Comparison of ENCODE assay signal across 8 mouse cellular contexts in the genomic region with DNA sequence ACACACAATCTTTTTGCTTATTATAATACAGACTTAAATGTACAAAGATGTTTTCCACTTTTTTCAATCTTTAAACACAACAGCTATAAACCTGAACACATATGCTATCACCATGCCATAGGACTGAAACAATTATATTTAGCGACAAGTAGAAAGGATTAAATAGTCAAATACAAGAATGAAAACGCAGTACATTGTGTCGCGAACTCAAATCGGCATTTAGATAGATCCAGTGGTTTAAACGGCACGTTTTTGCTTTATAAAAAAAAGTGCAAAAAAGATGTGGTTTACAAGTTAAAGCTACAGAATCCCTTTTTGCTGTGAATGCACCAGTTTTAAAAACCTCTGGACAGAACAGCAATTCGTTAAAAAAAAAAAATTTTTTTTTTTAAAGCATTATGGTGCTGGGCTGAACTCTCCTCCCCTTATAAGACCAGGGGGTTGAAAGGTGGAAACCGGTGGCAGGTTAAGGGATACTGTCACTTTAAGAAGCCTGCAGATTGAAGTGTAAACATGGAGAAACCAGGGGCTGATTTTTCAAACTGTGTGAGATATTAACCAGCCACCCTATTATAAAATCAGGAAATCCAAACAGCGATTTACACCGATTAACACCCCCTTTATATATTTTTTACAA. TPM values are rescaled to one million over a fixed set of nuclear protein-coding genes. Genes with fewer than 3 reads are reported as not detected.
DNase-seq lines count a peak whose midpoint lies in the region; ATAC-seq and TF ChIP-seq lines count a peak whose summit lies in the region.

No protein-coding gene starts in this region.

- H3K4me3 ChIP-seq in heart, embryonic 10.5 days, result peak overlapping the region; percentile 98
- peak overlapping the region; percentile 83 for H3K4me3 ChIP-seq in E14TG2a.4 (replicated peaks; ENCODE audit: low read length)
- peak overlapping the region; percentile 92 for H3K4me3 ChIP-seq in forebrain, postnatal 0 days (ENCODE audit: low read depth, low read length)

- peaks cover 5% of the 10 kb centered on the region; the same call in 1 of the 2 replicates for H3K36me3 ChIP-seq in heart, embryonic 10.5 days
- no peaks in the 10 kb centered on the region for H3K36me3 ChIP-seq in E14TG2a.4 (ENCODE audit: insufficient read depth, low read length)
- no peaks in the 10 kb centered on the region for H3K36me3 ChIP-seq in forebrain, postnatal 0 days (ENCODE audit: insufficient read depth)

- H3K4me1 ChIP-seq in heart, embryonic 10.5 days, result peaks cover 20% of the 10 kb centered on the region
- H3K4me1 ChIP-seq in E14TG2a.4 (replicated peaks; ENCODE audit: low read depth, low read length), result peaks cover 65% of the 10 kb centered on the region
- peaks cover 5% of the 10 kb centered on the region for H3K4me1 ChIP-seq in forebrain, postnatal 0 days (ENCODE audit: insufficient read depth)

- WGBS in heart, embryonic 10.5 days, result 17% methylated on average over 11 of the region's 11 CpGs
- WGBS in forebrain, postnatal 0 days, result 1% methylated on average over 11 of the region's 11 CpGs

- TF ChIP-seq CTCF in E14TG2a.4 (conservative IDR thresholded peaks at IDR 0.05; ENCODE audit: low read length), result no peak
- TF ChIP-seq CTCF in forebrain, postnatal 0 days (IDR thresholded peaks at IDR 0.05; ENCODE audit: low read depth), result no peak

- no peak for DNase-seq in heart, embryonic 10.5 days (ENCODE audit: low spot score)
- DNase-seq in heart, postnatal 4 days, result no peak
- DNase-seq in forebrain, postnatal 0 days, result peak; percentile 57
- peak; percentile 25 for DNase-seq in mesoderm, embryonic 11.5 days (ENCODE audit: low read depth, low spot score)
- no peak for DNase-seq in right cerebral cortex, postnatal 25 days
- DNase-seq in urinary bladder, postnatal 14 days (ENCODE audit: low spot score), result no peak

- peak overlapping the region; percentile 51 for H3K9ac ChIP-seq in forebrain, postnatal 0 days

- no peak for ATAC-seq in forebrain, postnatal 0 days
- ATAC-seq in granulocyte monocyte progenitor cell, adult 5-6 weeks (replicated peaks; ENCODE audit: poor library complexity, severe bottlenecking), result no peak

- peak overlapping the region; percentile 64 for H3K4me2 ChIP-seq in forebrain, postnatal 0 days (ENCODE audit: low read depth)

- peak overlapping the region; percentile 59; the same call in 1 of the 2 replicates for H3K27ac ChIP-seq in heart, embryonic 10.5 days
- H3K27ac ChIP-seq in forebrain, postnatal 0 days (ENCODE audit: low read depth, low read length), result peak overlapping the region; percentile 87

- H3K9me3 ChIP-seq in heart, embryonic 10.5 days, result no peaks in the 10 kb centered on the region
- no peaks in the 10 kb centered on the region for H3K9me3 ChIP-seq in E14TG2a.4 (ENCODE audit: low read length)
- no peaks in the 10 kb centered on the region for H3K9me3 ChIP-seq in forebrain, postnatal 0 days (ENCODE audit: low read length)

- H3K27me3 ChIP-seq in heart, embryonic 10.5 days (ENCODE audit: insufficient read depth, poor library complexity, severe bottlenecking), result no peaks in the 10 kb centered on the region
- H3K27me3 ChIP-seq in E14TG2a.4 (ENCODE audit: insufficient read depth, low read length), result peaks cover 10% of the 10 kb centered on the region
- H3K27me3 ChIP-seq in forebrain, postnatal 0 days (ENCODE audit: insufficient read depth, low read length), result no peaks in the 10 kb centered on the region

RNA-seq across cellular contexts. Expression of a gene that starts 4.1 kb away (rescaled TPM):
- 30.8 and 51.9 TPM in 2 replicates for polyA plus RNA-seq in heart, embryonic 10.5 days (2016; fragmentation: Nextera tagmentation; extraction: Ambion mirVana)
- 100 to 1,000 TPM; 117 to 131 TPM for total RNA-seq in heart, postnatal 4 days (2021)
- 217 and 275 TPM in 2 replicates for total RNA-seq in forebrain, postnatal 0 days (2014; rRNA removed)
- 202 and 214 TPM in 2 replicates for polyA plus RNA-seq in forebrain, postnatal 0 days (2015; fragmentation: Nextera tagmentation; extraction: Ambion mirVana)
- total RNA-seq in granulocyte monocyte progenitor cell, adult 5-6 weeks (2014; fragmentation: Nextera tagmentation), result 25.7 and 31.6 TPM in 2 replicates
- 38.6 and 41.5 TPM in 2 replicates for total RNA-seq in granulocyte monocyte progenitor cell, adult 5-6 weeks (2017)

Comparison
In these comparisons a context has a peak if more than half of its experiments do, and no peak if none do; other contexts are left out.
1. DNase-seq: peak in forebrain, postnatal 0 days (single experiment) and mesoderm, embryonic 11.5 days (single experiment); none in heart, embryonic 10.5 days (single experiment), heart, postnatal 4 days (single experiment), right cerebral cortex, postnatal 25 days (single experiment) and urinary bladder, postnatal 14 days (single experiment).
2. Peak in every context shown above with its lines, with median percentiles within 50 percentile points of each other: H3K4me3 ChIP-seq.